Mouse (Mus musculus): ENCODE measurements at regions not wholly inside any gene's neighbourhood (a gene's known extent, or its start where the extent isn't known, plus 50 kb on each side); places are given as distances from the start of the nearest gene placed in this dataset.
"Not testable (repeated sequence)": the region's sequence is repeated elsewhere in the genome, so short reads cannot be mapped to it uniquely, and the experiment has no call there.

GRCm38 (mm10) chr3:137211667-137212066 lies 129.2 kb upstream of the Emcn start:
- no peak for ATAC-seq (replicated peaks; ENCODE audit: low FRiP score, low TSS enrichment, poor library complexity, severe bottlenecking)

- no peak for ATAC-seq (replicated peaks; ENCODE audit: low FRiP score, low TSS enrichment, poor library complexity, severe bottlenecking)
Measured at GRCm38 (mm10) chr3:137216036-137216435, 124.8 kb upstream of the Emcn start.

- ATAC-seq (replicated peaks; ENCODE audit: low FRiP score, low TSS enrichment, poor library complexity, severe bottlenecking): no peak
Measured at GRCm38 (mm10) chr3:137217245-137217644, 123.6 kb upstream of the Emcn start.

- ATAC-seq (replicated peaks; ENCODE audit: low FRiP score, low TSS enrichment, poor library complexity, severe bottlenecking): no peak
Measured at GRCm38 (mm10) chr3:137217926-137218325, 122.9 kb upstream of the Emcn start.

GRCm38 (mm10) chr3:137226151-137226550 lies 114.7 kb upstream of the Emcn start:
- ATAC-seq (replicated peaks; ENCODE audit: low FRiP score, low TSS enrichment, poor library complexity, severe bottlenecking): no peak

GRCm38 (mm10) chr3:137227122-137227838 lies 113.6 kb upstream of the Emcn start:
- no peak for ATAC-seq (replicated peaks; ENCODE audit: low FRiP score, low TSS enrichment, poor library complexity, severe bottlenecking)

- no peak for ATAC-seq (replicated peaks; ENCODE audit: low FRiP score, low TSS enrichment, poor library complexity, severe bottlenecking)
Measured at GRCm38 (mm10) chr3:137228416-137228815, 112.5 kb upstream of the Emcn start.

GRCm38 (mm10) chr3:137242877-137243276 lies 98.0 kb upstream of the Emcn start:
- ATAC-seq (replicated peaks; ENCODE audit: low FRiP score, low TSS enrichment, poor library complexity, severe bottlenecking): no peak

GRCm38 (mm10) chr3:137263907-137264306 lies 77.0 kb upstream of the Emcn start:
- ATAC-seq (replicated peaks; ENCODE audit: low FRiP score, low TSS enrichment, poor library complexity, severe bottlenecking): no peak

- ATAC-seq (replicated peaks; ENCODE audit: low FRiP score, low TSS enrichment, poor library complexity, severe bottlenecking): no peak
Measured at GRCm38 (mm10) chr3:137267752-137268151, 73.1 kb upstream of the Emcn start.

- ATAC-seq (replicated peaks; ENCODE audit: low FRiP score, low TSS enrichment, poor library complexity, severe bottlenecking): no peak
Measured at GRCm38 (mm10) chr3:137275444-137275843, 65.4 kb upstream of the Emcn start.

GRCm38 (mm10) chr3:137279284-137279683 lies 61.6 kb upstream of the Emcn start:
- no peak for ATAC-seq (replicated peaks; ENCODE audit: low FRiP score, low TSS enrichment, poor library complexity, severe bottlenecking)

- ATAC-seq (replicated peaks; ENCODE audit: low FRiP score, low TSS enrichment, poor library complexity, severe bottlenecking): no peak
Measured at GRCm38 (mm10) chr3:137281052-137281451, 59.8 kb upstream of the Emcn start.

- ATAC-seq (replicated peaks; ENCODE audit: low FRiP score, low TSS enrichment, poor library complexity, severe bottlenecking): not testable (repeated sequence)
Measured at GRCm38 (mm10) chr3:137287558-137287957, 53.3 kb upstream of the Emcn start.

- ATAC-seq (replicated peaks; ENCODE audit: low FRiP score, low TSS enrichment, poor library complexity, severe bottlenecking): no peak
Measured at GRCm38 (mm10) chr3:137288301-137288942, 52.4 kb upstream of the Emcn start.

- ATAC-seq (replicated peaks; ENCODE audit: low FRiP score, low TSS enrichment, poor library complexity, severe bottlenecking): no peak
Measured at GRCm38 (mm10) chr3:137288943-137289682, 51.8 kb upstream of the Emcn start.

- ATAC-seq (replicated peaks; ENCODE audit: low FRiP score, low TSS enrichment, poor library complexity, severe bottlenecking): no peak
Measured at GRCm38 (mm10) chr3:137289683-137289984, 51.2 kb upstream of the Emcn start.
